Mouse (Mus musculus) brain, adult 2 months (tissue): ENCODE results near the gene Olfr201.
"Not testable (repeated sequence)": the region's sequence is repeated elsewhere in the genome, so short reads cannot be mapped to it uniquely, and the experiment has no call there.

Source experiments
- DNase-seq: peaks from one replicate; pipeline ENCODE4 v3.0.0; 2011; ENCODE audit warnings: low read depth, low spot score

The Olfr201 gene

GRCm38 (mm10) chr16:59272532-59272931 lies at the start of gene Olfr201:
Gene Olfr201, minus strand, starts transcription at chr16:59272632.
- not testable (repeated sequence) for DNase-seq

- no peak for DNase-seq
These were observed 45.7 kb upstream of the Olfr201 start, which contains the start of gene Olfr204 for GRCm38 (mm10) chr16:59318148-59318547. Gene Olfr204, minus strand, starts transcription at chr16:59318248.

- no peak for DNase-seq
These were observed 26.1 kb upstream of the Olfr201 start, which contains the start of gene Olfr203 for GRCm38 (mm10) chr16:59298581-59298980. Gene Olfr203, plus strand, starts transcription at chr16:59298881.

GRCm38 (mm10) chr16:59287576-59287975 lies 15.1 kb upstream of the Olfr201 start:
- not testable (repeated sequence) for DNase-seq

GRCm38 (mm10) chr16:59286693-59287092 lies 14.3 kb upstream of the Olfr201 start, which contains the start of gene Olfr202:
Gene Olfr202, minus strand, starts transcription at chr16:59286793.
- DNase-seq = no peak

GRCm38 (mm10) chr16:59283476-59283875 lies 11.0 kb upstream of the Olfr201 start:
- no peak for DNase-seq

- no peak for DNase-seq
These were observed 8.1 kb upstream of the Olfr201 start for GRCm38 (mm10) chr16:59280542-59280941.

GRCm38 (mm10) chr16:59269097-59269496 lies 3.3 kb downstream of the Olfr201 start:
- not testable (repeated sequence) for DNase-seq

GRCm38 (mm10) chr16:59249684-59250083 lies 22.7 kb downstream of the Olfr201 start:
- DNase-seq = no peak

- not testable (repeated sequence) for DNase-seq
These were observed 52.8 kb downstream of the Olfr201 start, which contains the start of gene Olfr199 for GRCm38 (mm10) chr16:59219667-59220066. Gene Olfr199, minus strand, starts transcription at chr16:59219767.

GRCm38 (mm10) chr16:59217861-59218260 lies 54.6 kb downstream of the Olfr201 start:
- DNase-seq = not testable (repeated sequence)
